Mouse (Mus musculus) limb, embryonic 10.5 days (tissue): Measurements from ENCODE around the gene Best2. TPM values are rescaled to one million over a fixed set of nuclear protein-coding genes. Genes with fewer than 3 reads are reported as not detected.

Experiments used
- DNase-seq: peaks from one replicate; pipeline ENCODE4 v3.0.0-alpha.2; 2017; ENCODE audit warnings: low spot score
- H3K27ac ChIP-seq: fragments of 300-500 bp; sonication (generic); 2 replicates; pipeline ENCODE4 v1.5.1; 2016; ENCODE audit warnings: mild to moderate bottlenecking
- H3K27me3 ChIP-seq: fragments of 300-500 bp; sonication (generic); 2 replicates; pipeline ENCODE4 v1.6.1; 2016; ENCODE audit warnings: low read depth, mild to moderate bottlenecking; ENCODE audit not compliant: poor library complexity, severe bottlenecking
- H3K36me3 ChIP-seq: fragments of 300-500 bp; sonication (generic); 2 replicates; pipeline ENCODE4 v1.6.1; 2016; ENCODE audit warnings: mild to moderate bottlenecking, moderate library complexity
- H3K4me1 ChIP-seq: fragments of 300-500 bp; sonication (generic); 2 replicates; pipeline ENCODE4 v1.6.1; 2016
- H3K4me3 ChIP-seq: fragments of 300-500 bp; sonication (generic); 2 replicates; pipeline ENCODE4 v1.5.1; 2016; ENCODE audit warnings: mild to moderate bottlenecking, moderate library complexity
- H3K9me3 ChIP-seq: fragments of 300-500 bp; sonication (generic); replicated peaks from 2 replicates; pipeline ENCODE4 v1.6.1; 2016; ENCODE audit warnings: mild to moderate bottlenecking
- WGBS: fragments of 180-500 bp; shearing (Covaris S2); methylation state at CpG from one replicate; pipeline ENCODE4 v1.1.7; 2016; 5-methylcytosine and 5-hydroxymethylcytosine counted together
- polyA plus RNA-seq: library from polyadenylated mRNA; unstranded; fragments of >200 nt; fragmentation: Nextera tagmentation; extraction: Ambion mirVana; gene quantifications from 2 replicates; pipeline ENCODE4 v1.2.1, GENCODE M21; 2016

Gene Best2
- not detected in 2 replicates for polyA plus RNA-seq

DNA sequence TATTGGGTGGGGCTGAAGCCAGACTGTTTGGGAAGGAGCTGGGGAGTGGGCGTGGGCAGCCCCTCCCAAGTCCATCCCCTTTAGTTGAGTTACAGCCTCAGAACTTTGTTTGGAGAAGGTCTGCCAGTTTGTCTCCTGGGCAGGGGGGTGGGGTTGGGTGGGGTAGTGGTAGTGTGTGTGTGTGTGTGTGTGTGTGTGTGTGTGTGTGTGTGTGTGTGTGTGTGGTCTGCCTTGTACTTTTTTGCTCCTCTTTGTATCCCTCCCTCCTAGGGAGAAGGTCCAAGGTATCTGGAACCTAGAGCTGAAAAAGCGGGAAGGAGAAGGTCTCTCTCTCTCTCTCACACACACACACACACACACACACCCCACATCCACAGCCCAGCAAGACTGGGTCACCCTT, at the start of gene Best2:
Best2 (minus strand) TSS at position 101 of the 400 bp plus-strand sequence.
- WGBS: 38% methylated on average over 2 of the region's 2 CpGs
- H3K4me1 ChIP-seq: peaks cover 15% of the 10 kb centered on the region
- peaks cover 25% of the 10 kb centered on the region for H3K36me3 ChIP-seq
- H3K9me3 ChIP-seq: no peaks in the 10 kb centered on the region
- peaks cover 60% of the 10 kb centered on the region for H3K27me3 ChIP-seq
- H3K4me3 ChIP-seq: peak within 1 kb of the TSS; percentile 41
- 0 out of 2 replicates have a peak within 1 kb of the TSS, but pooled peaks have one; percentile 12 for H3K27ac ChIP-seq
- DNase-seq: no peak

DNA sequence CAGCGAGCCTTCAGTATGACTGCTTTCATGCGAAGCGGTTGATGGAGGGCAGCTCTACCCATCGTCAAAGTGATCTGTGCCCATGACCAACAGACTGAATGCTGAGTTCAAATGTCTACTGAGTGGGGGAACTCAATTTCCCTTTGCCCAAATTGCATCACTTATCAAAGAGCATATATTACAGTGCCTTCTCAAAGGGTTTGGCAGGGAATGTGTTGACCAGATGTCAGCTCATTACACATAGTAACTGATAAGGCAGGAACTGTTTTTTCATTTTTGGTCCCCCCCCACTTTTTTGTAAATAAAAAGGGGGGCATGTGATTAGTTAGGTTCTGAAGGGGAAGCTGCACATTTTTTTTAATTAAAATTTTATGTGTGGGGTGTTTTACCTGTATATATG, 48.3 kb upstream of the Best2 start:
- WGBS: 92% methylated on average over 4 of the region's 4 CpGs
- H3K27me3 ChIP-seq: no peaks in the 10 kb centered on the region
- H3K4me3 ChIP-seq: no peak overlapping the region
- DNase-seq: no peak
- peaks cover 36% of the 10 kb centered on the region for H3K36me3 ChIP-seq
- no peak overlapping the region for H3K27ac ChIP-seq
- H3K9me3 ChIP-seq: no peaks in the 10 kb centered on the region
- peaks cover 12% of the 10 kb centered on the region for H3K4me1 ChIP-seq

DNA sequence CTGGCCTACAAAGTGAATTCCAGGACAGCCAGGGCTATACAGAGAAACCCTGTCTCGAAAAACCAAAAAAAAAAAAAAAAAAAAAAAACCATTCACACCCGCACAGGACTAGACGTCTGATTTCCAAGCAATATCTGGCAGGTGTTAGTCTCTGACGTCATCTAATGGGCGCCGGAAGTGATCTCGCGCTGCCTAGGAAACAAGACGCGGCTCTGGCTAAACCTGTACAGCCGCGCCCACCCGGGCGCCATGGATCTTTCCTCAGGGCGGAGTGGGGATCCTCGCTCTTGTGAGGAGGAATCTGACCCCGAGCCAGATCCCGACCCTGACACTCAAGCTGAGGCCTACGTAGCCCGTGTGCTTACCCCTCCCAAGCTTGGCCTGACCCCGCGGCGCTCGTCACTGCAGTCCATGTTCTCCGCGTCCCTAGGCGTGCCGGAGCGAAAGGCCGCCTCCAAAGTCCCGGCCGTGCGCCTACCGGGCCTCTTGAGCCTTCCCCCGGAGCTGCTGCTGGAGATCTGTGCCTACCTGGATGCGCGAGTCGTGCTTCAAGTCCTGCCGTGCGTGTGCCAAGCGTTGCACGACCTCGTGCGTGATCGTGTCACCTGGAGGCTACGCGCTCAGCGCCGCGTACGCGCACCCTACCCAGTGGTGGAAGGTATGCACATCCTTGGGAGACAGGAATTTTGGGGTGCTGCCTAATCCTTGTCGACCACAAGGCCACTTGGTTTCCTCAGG, 45.7 kb upstream of the Best2 start, which contains the start of gene Fbxw9:
Fbxw9 (plus strand) TSS at position 177 of the 738 bp plus-strand sequence.
- Histone ChIP-seq H3K36me3 (peaks cover 39% of the 10 kb centered on the region), H3K4me1 (peaks cover 12% of the 10 kb centered on the region), H3K9me3 (no peaks in the 10 kb centered on the region), H3K4me3 (peak within 1 kb of the TSS; percentile 89), H3K27me3 (no peaks in the 10 kb centered on the region), H3K27ac (peak within 1 kb of the TSS; percentile 68)
- DNase-seq: peak; percentile 96
- under 1% methylated on average over 53 of the region's 53 CpGs for WGBS

DNA sequence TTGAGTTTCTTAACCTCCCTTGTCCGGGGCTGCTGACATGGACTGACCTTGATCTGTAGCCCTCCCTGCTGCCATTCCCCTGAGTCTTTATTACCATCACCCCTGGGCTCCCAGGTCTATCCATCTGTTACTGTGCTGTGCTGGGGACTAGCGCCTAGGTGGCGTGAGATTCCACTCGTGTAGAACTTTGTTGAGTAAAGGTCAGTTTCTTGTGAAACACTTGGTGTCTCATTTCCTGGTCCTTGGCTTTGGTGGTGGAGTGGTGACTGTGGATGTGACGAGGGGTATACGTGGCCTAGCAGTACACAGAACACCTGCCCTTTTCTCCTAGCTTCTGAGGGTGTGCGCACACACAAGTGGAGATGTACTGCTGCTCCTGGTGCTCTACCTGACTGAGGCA, 43.0 kb upstream of the Best2 start:
- H3K4me1 ChIP-seq: peaks cover 12% of the 10 kb centered on the region
- no peaks in the 10 kb centered on the region for H3K27me3 ChIP-seq
- 84% methylated on average over 7 of the region's 7 CpGs for WGBS
- no peak overlapping the region for H3K4me3 ChIP-seq
- DNase-seq: no peak
- H3K27ac ChIP-seq: no peak overlapping the region
- H3K9me3 ChIP-seq: no peaks in the 10 kb centered on the region
- peaks cover 58% of the 10 kb centered on the region for H3K36me3 ChIP-seq

DNA sequence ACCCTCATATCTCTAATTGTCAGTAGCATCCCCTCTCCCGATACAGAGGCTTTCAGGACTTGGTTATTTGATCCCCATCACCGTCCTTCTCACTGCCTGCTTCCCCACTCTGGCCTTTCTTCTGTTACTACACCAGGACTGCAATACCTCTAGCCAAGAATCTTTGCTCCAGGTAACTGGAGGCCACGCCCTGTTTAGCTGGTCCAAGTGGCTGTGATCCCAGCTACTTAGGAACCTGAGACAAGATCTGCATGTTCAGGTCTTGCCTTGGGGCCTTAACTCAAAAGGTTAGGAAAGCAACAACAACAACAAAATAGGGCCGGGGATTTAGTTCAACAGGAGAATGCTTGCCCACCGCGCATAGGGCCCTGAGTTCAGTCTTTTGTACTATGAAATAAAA, 29.3 kb upstream of the Best2 start:
- no peaks in the 10 kb centered on the region for H3K9me3 ChIP-seq
- WGBS: 96% methylated on average over 6 of the region's 6 CpGs
- DNase-seq: no peak

DNA sequence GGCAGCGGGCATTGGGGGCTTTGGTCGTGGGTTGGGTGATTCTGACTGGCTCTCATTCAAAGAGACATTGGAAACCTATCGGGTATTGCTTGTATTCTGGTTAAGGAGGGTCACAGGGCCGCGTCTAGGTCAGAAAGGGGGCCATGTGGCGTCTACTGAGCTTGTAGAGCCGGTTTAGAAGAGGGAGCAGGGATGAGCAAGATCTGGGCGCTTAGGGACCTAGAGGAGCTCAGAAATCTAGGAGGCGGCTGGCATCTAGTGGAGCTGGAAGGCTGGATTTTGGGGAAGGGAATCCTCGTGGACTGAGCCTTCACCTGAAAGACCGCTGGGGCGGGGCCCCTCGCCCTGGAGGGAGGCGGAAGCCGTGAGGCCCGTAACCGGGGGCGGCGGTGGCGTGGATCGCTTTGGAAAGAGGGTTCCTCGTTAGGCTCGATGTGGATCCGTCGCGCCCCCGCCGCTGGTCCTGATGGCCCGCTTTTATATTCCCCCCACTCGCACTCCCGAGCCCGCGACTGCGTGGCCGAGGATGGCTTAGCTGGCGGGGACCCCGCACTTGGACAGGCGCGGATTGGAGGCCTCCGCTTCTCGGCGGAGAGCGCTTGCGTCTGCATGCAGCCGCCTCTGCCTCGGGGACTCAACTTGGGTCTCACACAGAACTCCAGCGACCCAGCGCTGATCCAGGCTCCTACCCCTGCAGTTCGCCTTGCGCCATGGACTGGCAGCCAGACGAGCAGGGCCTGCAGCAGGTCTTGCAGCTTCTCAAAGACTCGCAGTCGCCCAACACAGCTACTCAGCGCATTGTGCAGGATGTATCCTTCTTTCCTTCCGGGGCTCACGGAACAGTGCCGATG, 23.6 kb upstream of the Best2 start:
- Histone ChIP-seq H3K9me3 (no peaks in the 10 kb centered on the region), H3K27ac (peak overlapping the region; percentile 99), H3K4me1 (peaks cover 34% of the 10 kb centered on the region), H3K27me3 (no peaks in the 10 kb centered on the region), H3K36me3 (peaks cover 52% of the 10 kb centered on the region), H3K4me3 (peak overlapping the region; percentile 81)
- DNase-seq: peak; percentile 79
- WGBS: under 1% methylated on average over 57 of the region's 57 CpGs

More for the DNA sequence above, 29.3 kb upstream of the Best2 start:
- no peaks in the 10 kb centered on the region for H3K27me3 ChIP-seq
- no peak overlapping the region for H3K4me3 ChIP-seq
- peaks cover 7% of the 10 kb centered on the region for H3K4me1 ChIP-seq
- H3K27ac ChIP-seq: no peak overlapping the region
- H3K36me3 ChIP-seq: peaks cover 95% of the 10 kb centered on the region

DNA sequence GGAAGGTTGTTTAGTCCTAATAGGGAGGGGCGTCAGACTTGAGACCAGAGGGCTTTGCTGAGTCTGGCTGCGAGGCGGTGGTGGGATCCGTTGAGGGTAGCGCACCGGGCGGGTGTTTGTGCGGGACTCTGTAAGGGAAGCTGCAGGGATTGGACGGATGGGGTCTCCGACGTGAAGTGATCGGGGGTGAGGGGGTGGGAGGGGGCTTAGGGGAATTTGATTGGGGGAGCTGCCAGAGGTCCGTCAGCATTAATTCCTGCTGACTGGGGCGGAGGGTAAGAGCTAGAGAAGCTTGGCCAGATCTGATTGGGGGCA, 23.0 kb upstream of the Best2 start:
- Histone ChIP-seq H3K4me1 (peaks cover 34% of the 10 kb centered on the region), H3K27ac (peak overlapping the region; percentile 99), H3K4me3 (peak overlapping the region; percentile 81), H3K9me3 (no peaks in the 10 kb centered on the region), H3K27me3 (no peaks in the 10 kb centered on the region), H3K36me3 (peaks cover 52% of the 10 kb centered on the region)
- DNase-seq: no peak
- WGBS: under 1% methylated on average over 14 of the region's 14 CpGs

DNA sequence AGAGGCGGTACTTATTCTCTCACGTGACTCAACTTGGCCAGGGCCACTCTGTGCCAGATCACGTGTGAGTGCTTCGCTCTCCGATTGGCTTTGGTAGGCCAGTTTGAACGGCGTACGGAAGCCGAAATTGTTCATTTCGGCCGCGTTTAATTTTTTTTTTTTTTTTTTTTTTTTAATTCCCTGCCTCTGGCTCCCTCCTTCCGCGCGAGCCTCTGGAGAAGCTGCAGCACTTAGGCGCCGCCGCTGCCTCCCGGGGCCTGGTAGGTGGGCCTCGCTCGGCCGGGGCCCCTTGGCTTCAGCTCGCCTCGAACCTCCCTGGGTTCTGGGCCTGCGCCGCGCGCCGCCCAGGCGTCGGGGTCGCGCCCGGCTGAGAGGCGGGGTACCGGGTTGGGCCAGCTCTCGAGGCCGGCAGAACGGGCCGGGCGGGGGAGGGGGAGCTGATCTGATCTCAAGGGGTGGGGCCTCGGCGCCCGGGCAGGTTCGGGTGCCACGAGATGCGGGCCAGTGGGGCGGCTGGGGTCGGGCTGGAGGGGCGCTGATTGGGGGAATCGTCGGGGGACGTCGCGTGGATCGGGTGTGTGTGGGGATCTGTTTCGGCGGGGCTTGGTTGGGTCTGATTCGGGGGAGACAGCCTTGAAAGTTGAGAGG, 22.5 kb upstream of the Best2 start, which contains the start of gene Tnpo2:
Tnpo2 (plus strand) TSS at position 198 of the 648 bp plus-strand sequence.
- Histone ChIP-seq H3K27me3 (no peaks in the 10 kb centered on the region), H3K36me3 (peaks cover 52% of the 10 kb centered on the region), H3K4me3 (peak within 1 kb of the TSS; percentile 81), H3K9me3 (no peaks in the 10 kb centered on the region), H3K27ac (peak within 1 kb of the TSS; percentile 99), H3K4me1 (peaks cover 34% of the 10 kb centered on the region)
- 1% methylated on average over 59 of the region's 59 CpGs for WGBS
- peak; percentile 92 for DNase-seq

DNA sequence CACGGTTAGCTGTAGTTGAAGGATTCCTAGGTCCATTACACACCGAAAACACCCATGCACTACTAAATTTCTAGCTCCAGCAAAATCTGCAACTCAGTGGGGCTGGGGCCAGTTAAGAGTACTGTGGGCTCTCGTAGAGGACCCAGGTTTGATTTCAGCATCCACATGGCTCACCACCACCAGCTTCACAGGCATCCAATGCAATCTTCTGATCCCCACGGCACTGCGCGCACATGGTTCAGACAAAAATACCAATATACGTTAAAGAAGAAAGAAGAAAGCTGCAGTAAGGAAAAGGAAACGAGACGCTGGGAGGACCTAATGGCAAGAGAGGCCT, 22.0 kb upstream of the Best2 start:
- Histone ChIP-seq H3K27ac (peak overlapping the region; percentile 99), H3K36me3 (peaks cover 52% of the 10 kb centered on the region), H3K4me3 (peak overlapping the region; percentile 81), H3K27me3 (no peaks in the 10 kb centered on the region), H3K9me3 (no peaks in the 10 kb centered on the region), H3K4me1 (peaks cover 34% of the 10 kb centered on the region)
- no peak for DNase-seq
- WGBS: 0% methylated on average over 9 of the region's 9 CpGs

DNA sequence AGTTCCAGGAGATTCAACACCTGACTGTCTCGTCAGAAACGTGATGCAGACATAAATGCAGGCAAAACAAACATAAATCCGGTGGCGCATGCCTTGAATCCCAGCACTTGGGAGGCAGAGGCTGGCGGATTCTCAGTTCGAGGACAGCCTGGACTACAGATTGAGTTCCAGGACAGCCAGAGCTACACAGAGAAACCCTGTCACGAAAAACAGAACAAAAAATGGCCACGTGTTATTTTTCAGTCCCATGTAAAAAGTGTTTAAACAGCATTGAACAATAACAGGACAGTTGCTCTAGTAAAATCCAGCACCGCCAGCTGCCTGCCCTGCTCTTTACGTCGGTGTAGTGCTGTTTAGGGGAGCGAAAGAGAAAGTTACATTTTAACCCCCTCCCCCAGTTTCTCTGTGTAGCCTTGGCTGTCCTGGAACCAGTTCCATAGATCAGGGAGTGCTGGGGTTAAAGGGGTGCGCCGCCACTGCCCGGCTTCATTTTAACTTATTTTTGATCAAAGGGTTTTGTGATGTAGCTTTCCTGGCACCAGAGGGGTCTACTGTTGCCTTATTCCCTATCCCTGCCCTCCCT, 21.5 kb upstream of the Best2 start:
- H3K27ac ChIP-seq: peak overlapping the region; percentile 99
- H3K36me3 ChIP-seq: peaks cover 51% of the 10 kb centered on the region
- peaks cover 34% of the 10 kb centered on the region for H3K4me1 ChIP-seq
- DNase-seq: peak; percentile 51
- no peaks in the 10 kb centered on the region for H3K27me3 ChIP-seq
- 2% methylated on average over 15 of the region's 15 CpGs for WGBS
- no peaks in the 10 kb centered on the region for H3K9me3 ChIP-seq
- H3K4me3 ChIP-seq: peak overlapping the region; percentile 81

DNA sequence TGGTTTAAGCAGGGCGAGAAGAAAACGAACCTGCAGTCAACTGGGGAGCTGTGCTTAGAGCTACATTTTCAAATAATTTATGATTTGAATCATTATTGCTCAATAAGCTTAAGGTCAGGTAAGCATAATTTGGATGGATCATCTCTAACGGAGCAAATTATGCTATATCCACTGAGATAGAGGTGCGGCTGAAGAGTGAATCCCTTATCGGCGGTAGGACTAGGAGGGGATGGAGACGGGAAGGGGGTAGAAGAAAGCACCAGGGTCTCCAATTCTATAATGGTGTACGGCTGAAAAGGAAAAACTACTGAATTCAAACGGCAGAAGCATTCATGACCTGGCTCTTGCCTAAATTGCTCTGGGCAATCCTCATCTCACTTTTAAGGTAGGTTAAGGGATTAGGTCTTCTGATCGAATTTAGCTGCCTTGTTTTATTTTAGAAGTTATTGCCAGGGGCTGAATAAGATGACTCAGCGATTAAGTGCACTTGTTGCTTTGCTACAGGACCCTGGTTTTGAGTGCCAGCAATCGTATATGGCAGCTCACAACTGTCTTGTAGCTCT, 20.9 kb upstream of the Best2 start:
- Histone ChIP-seq H3K36me3 (peaks cover 51% of the 10 kb centered on the region), H3K9me3 (no peaks in the 10 kb centered on the region), H3K4me3 (peak overlapping the region; percentile 81), H3K27me3 (no peaks in the 10 kb centered on the region), H3K4me1 (peaks cover 34% of the 10 kb centered on the region), H3K27ac (peak overlapping the region; percentile 99)
- WGBS: 8% methylated on average over 12 of the region's 12 CpGs
- DNase-seq: no peak

DNA sequence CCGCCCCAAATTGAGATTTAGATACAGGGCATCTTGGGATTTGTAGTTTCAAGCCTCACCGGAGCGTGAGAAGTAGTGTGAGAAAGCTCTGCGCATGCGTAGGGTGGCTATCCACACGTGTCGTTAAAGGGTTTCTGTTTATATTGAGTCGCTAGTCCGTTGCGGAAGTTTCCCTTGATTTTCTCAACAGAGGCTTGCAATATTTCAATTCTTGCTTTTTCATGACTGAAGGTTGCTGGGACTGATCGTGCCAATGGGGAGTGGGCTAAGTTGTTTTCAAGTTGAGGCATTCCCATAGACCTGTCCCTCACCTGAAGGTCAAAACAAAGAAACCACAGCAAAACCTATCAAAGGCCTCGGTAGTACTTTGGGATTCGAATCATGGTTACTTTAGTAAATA, 20.4 kb upstream of the Best2 start:
- H3K27ac ChIP-seq: peak overlapping the region; percentile 99
- no peaks in the 10 kb centered on the region for H3K27me3 ChIP-seq
- WGBS: 4% methylated on average over 13 of the region's 13 CpGs
- DNase-seq: peak; percentile 83
- H3K4me1 ChIP-seq: peaks cover 34% of the 10 kb centered on the region
- peaks cover 51% of the 10 kb centered on the region for H3K36me3 ChIP-seq
- H3K9me3 ChIP-seq: no peaks in the 10 kb centered on the region
- H3K4me3 ChIP-seq: peak overlapping the region; percentile 81
